Mouse (Mus musculus) embryonic facial prominence, embryonic 10.5 days (tissue): ENCODE measurements around the gene Xpo5. TPM values are rescaled to one million over a fixed set of nuclear protein-coding genes. Genes with fewer than 3 reads are reported as not detected.

Source experiments
- DNase-seq: peaks from one replicate; pipeline ENCODE4 v3.0.0-alpha.2; 2017; ENCODE audit warnings: low spot score
- H3K27ac ChIP-seq: fragments of 300-500 bp; sonication (generic); replicated peaks from 2 replicates; pipeline ENCODE4 v1.5.1; 2016; ENCODE audit warnings: mild to moderate bottlenecking
- H3K27me3 ChIP-seq: fragments of 300-500 bp; sonication (generic); replicated peaks from 2 replicates; pipeline ENCODE4 v1.6.1; 2016; ENCODE audit warnings: low read depth, mild to moderate bottlenecking; ENCODE audit not compliant: poor library complexity, severe bottlenecking
- H3K36me3 ChIP-seq: fragments of 300-500 bp; sonication (generic); replicated peaks from 2 replicates; pipeline ENCODE4 v1.6.1; 2016; ENCODE audit warnings: mild to moderate bottlenecking, moderate library complexity
- H3K4me1 ChIP-seq: fragments of 300-500 bp; sonication (generic); 2 replicates; pipeline ENCODE4 v1.6.1; 2016
- H3K4me3 ChIP-seq: fragments of 300-500 bp; sonication (generic); 2 replicates; pipeline ENCODE4 v1.5.1; 2016; ENCODE audit warnings: mild to moderate bottlenecking, moderate library complexity
- H3K9me3 ChIP-seq: fragments of 300-500 bp; sonication (generic); 2 replicates; pipeline ENCODE4 v1.6.1; 2016; ENCODE audit warnings: mild to moderate bottlenecking
- WGBS: fragments of 180-500 bp; shearing (Covaris S2); methylation state at CpG from one replicate; pipeline ENCODE4 v1.1.7; 2016; 5-methylcytosine and 5-hydroxymethylcytosine counted together
- polyA plus RNA-seq: library from polyadenylated mRNA; unstranded; fragments of >200 nt; fragmentation: Nextera tagmentation; extraction: Ambion mirVana; gene quantifications from 2 replicates; pipeline ENCODE4 v1.2.1, GENCODE M21; 2016

Gene Xpo5
- polyA plus RNA-seq, 1 experiment from 2014 or later, result 72.7 TPM

DNA sequence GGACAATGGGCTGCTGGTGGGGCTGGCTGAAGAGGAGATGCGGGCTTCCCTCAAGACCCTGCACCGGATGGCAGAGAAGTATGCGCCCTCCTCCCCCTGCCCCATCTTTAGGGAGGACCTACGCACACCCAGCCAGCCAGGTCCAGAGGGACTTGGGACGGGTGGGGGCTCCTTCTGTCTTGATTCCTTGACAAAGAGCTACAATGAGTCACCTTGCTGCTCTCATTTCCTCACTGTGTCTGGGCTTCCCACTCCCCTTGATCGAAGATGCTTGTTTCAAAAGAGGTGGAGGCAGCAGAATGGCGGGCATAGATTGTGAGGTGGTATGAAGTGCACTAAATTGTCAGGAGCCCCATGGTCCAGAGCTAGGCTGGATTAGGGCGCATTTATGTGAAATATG lies 38.3 kb upstream of the Xpo5 start:
- DNase-seq, result no peak
- Histone ChIP-seq H3K36me3 (peaks cover 68% of the 10 kb centered on the region), H3K27ac (no peak overlapping the region)

DNA sequence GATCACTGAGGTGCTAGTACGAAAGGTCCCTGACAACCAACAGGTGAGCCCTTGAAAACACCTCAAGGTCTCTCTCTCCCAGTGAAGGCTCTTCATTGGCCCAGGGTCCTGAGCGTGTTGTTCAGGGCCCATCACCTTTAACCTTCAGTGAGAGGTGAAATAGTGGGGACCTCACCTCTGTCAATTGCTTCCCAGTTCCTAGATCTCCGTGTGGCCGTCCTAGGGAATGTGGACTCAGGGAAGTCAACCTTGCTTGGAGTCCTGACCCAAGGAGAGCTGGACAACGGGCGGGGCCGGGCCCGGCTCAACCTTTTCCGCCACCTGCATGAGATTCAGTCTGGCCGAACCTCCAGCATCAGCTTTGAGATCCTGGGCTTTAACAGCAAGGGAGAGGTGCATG lies 37.8 kb upstream of the Xpo5 start:
- no peaks in the 10 kb centered on the region for H3K27me3 ChIP-seq
- no peak for DNase-seq
- 97% methylated on average over 10 of the region's 10 CpGs for WGBS
- H3K36me3 ChIP-seq, result peaks cover 73% of the 10 kb centered on the region
- H3K4me1 ChIP-seq, result peaks cover 25% of the 10 kb centered on the region
- no peak overlapping the region for H3K4me3 ChIP-seq
- no peaks in the 10 kb centered on the region for H3K9me3 ChIP-seq
- H3K27ac ChIP-seq, result no peak overlapping the region

More for the DNA sequence above, 38.3 kb upstream of the Xpo5 start:
- Histone ChIP-seq H3K9me3 (no peaks in the 10 kb centered on the region), H3K4me3 (no peak overlapping the region), H3K4me1 (peaks cover 30% of the 10 kb centered on the region), H3K27me3 (no peaks in the 10 kb centered on the region)
- 91% methylated on average over 8 of the region's 8 CpGs for WGBS

- Histone ChIP-seq H3K9me3 (no peaks in the 10 kb centered on the region), H3K36me3 (peaks cover 79% of the 10 kb centered on the region), H3K27ac (no peak overlapping the region), H3K4me1 (peaks cover 19% of the 10 kb centered on the region), H3K4me3 (no peak overlapping the region), H3K27me3 (no peaks in the 10 kb centered on the region)
- 89% methylated on average over 12 of the region's 12 CpGs for WGBS
- DNase-seq, result no peak
Observed at GRCm38 (mm10) chr17:46165460-46165859, 37.1 kb upstream of the Xpo5 start.

DNA sequence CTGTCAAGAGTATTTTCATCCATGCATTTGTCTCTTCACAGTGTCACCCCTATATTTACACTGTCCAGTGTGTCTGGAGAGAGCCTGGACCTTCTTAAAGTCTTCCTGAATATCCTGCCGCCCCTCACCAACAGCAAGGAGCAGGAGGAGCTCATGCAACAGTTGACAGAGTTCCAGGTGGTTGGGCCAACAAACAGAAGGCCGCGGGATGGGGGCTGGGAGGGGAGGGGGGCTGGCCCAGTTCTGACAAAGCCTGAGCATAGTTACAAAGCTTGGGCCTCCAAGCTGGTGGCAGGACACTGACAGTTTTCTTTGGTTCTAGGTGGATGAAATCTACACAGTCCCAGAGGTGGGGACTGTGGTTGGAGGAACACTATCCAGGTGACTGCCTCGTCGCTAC lies 36.3 kb upstream of the Xpo5 start:
- Histone ChIP-seq H3K27ac (no peak overlapping the region), H3K27me3 (no peaks in the 10 kb centered on the region), H3K9me3 (no peaks in the 10 kb centered on the region), H3K36me3 (peaks cover 88% of the 10 kb centered on the region), H3K4me3 (no peak overlapping the region), H3K4me1 (peaks cover 18% of the 10 kb centered on the region)
- WGBS, result 89% methylated on average over 5 of the region's 5 CpGs
- no peak for DNase-seq

GRCm38 (mm10) chr17:46167014-46167413 lies 35.6 kb upstream of the Xpo5 start:
- no peaks in the 10 kb centered on the region for H3K27me3 ChIP-seq
- H3K27ac ChIP-seq, result no peak overlapping the region
- DNase-seq, result peak; percentile 29
- peaks cover 10% of the 10 kb centered on the region for H3K4me1 ChIP-seq
- H3K4me3 ChIP-seq, result no peak overlapping the region
- WGBS, result 89% methylated on average over 11 of the region's 11 CpGs
- H3K9me3 ChIP-seq, result no peaks in the 10 kb centered on the region
- peaks cover 94% of the 10 kb centered on the region for H3K36me3 ChIP-seq

DNA sequence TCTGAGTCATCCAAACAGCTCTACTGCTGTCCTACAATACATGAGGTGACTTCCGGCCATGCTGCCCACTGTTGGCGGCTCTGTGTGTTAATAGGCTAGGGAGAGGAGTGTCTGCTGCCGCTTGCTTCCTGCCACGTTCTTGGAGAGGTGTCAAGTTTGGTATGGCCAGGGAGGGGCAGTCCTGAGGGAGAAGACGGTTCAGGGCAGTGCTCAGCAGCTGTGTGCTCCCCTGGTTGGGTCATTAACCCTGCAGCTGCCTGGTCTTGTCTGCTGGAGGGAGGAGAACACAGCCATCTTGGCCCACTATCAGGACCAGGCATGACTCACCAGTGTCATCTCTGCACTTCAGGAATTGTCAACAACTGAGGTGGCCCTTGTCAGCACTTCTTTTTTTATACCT lies 34.3 kb upstream of the Xpo5 start:
- 58% methylated on average over 5 of the region's 5 CpGs for WGBS
- DNase-seq, result no peak
- no peaks in the 10 kb centered on the region for H3K27me3 ChIP-seq
- H3K4me1 ChIP-seq, result no peaks in the 10 kb centered on the region
- H3K4me3 ChIP-seq, result no peak overlapping the region
- peaks cover 99% of the 10 kb centered on the region for H3K36me3 ChIP-seq
- H3K27ac ChIP-seq, result no peak overlapping the region
- no peaks in the 10 kb centered on the region for H3K9me3 ChIP-seq

DNA sequence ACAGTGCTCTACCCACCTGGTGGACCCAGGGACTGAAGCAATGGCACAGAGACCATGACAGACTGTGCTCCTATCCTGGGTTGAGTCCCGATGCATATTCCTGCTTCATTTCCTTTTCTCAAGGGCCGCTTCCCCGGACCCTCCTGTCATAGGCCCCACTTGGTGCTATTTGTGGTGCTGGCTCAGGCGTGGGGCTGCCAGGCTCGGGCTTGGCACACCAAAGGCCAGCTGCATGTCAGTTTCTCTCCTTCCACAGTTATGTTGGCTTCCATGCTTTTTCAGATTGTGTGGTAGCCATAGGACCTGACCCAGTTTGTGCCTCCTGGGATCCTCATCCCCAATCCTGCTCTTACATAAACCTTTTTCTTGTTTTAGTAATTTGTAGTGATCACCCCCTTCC lies 33.8 kb upstream of the Xpo5 start:
- 96% methylated on average over 5 of the region's 5 CpGs for WGBS
- H3K27me3 ChIP-seq, result no peaks in the 10 kb centered on the region
- H3K4me3 ChIP-seq, result no peak overlapping the region
- peaks cover 96% of the 10 kb centered on the region for H3K36me3 ChIP-seq
- no peak overlapping the region for H3K27ac ChIP-seq
- no peak for DNase-seq
- H3K9me3 ChIP-seq, result no peaks in the 10 kb centered on the region
- H3K4me1 ChIP-seq, result no peaks in the 10 kb centered on the region

DNA sequence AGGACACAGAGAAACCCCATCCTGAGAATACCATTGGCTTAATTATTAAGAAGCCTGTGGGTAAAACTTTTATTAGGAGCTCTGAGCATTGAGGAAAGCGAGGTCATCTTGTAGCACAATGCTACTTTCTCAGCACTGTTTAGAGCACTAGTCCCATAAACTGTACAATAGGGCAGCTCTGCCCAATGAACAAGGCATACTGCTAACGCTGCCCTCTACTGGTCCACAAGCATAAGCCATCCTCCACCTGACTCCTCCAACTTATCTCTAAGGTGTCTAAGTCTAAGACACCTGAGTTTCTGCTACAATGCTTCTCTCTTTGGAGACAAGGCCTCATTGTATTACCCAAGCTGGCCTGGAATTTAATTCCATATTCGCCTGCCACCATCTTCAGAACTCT lies 32.0 kb upstream of the Xpo5 start:
- Histone ChIP-seq H3K27ac (no peak overlapping the region), H3K9me3 (no peaks in the 10 kb centered on the region), H3K4me3 (no peak overlapping the region), H3K27me3 (no peaks in the 10 kb centered on the region), H3K4me1 (no peaks in the 10 kb centered on the region), H3K36me3 (peaks cover 89% of the 10 kb centered on the region)
- DNase-seq, result no peak
- WGBS, result 77% methylated on average over 3 of the region's 3 CpGs

DNA sequence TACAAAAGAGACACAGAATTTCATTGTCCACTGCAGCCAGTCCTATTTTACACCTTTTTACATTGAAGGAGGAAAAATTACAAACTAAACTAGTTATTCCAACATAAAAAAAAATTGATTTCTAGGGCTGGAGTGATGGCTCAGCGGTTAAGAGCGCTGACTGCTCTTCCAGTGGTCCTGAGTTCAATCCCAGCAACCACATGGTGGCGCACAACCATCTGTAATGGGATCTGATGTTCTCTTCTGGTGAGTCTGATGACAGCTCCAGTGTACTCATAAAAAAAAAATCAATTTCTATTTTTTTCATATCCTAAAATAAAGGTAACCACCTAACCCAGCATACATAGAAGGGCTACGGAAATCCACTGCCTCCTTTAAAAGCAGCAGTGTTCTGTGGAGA lies 20.3 kb upstream of the Xpo5 start:
- Histone ChIP-seq H3K9me3 (no peaks in the 10 kb centered on the region), H3K4me1 (no peaks in the 10 kb centered on the region), H3K4me3 (no peak overlapping the region), H3K27ac (no peak overlapping the region), H3K27me3 (no peaks in the 10 kb centered on the region), H3K36me3 (peaks cover 99% of the 10 kb centered on the region)
- 82% methylated on average over 4 of the region's 4 CpGs for WGBS
- no peak for DNase-seq

DNA sequence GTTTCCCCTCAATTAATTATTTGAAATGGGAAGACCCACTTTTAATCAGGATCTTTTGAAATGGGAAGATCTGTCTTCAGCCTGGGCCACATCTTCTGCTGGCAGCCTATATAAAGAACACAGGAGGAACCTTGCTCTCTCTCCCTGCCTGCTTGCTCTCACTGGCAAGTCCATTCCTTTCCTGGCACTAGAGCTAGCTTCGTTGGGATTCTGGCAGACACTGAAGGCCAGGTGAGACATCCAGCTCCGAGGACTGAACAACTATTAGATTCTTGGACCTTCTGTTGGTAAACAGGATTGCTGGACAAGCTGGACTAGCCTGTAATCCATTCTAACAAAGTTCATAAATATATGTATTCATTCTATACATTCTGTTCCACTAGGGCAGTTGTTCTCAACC lies 13.8 kb upstream of the Xpo5 start:
- Histone ChIP-seq H3K27me3 (no peaks in the 10 kb centered on the region), H3K4me3 (no peak overlapping the region), H3K4me1 (no peaks in the 10 kb centered on the region), H3K9me3 (no peaks in the 10 kb centered on the region), H3K27ac (no peak overlapping the region), H3K36me3 (peaks cover 95% of the 10 kb centered on the region)
- 96% methylated on average over 2 of the region's 2 CpGs for WGBS
- no peak for DNase-seq

GRCm38 (mm10) chr17:46201151-46201550 lies 1.4 kb upstream of the Xpo5 start:
- no peaks in the 10 kb centered on the region for H3K27me3 ChIP-seq
- peaks cover 62% of the 10 kb centered on the region for H3K36me3 ChIP-seq
- peaks cover 28% of the 10 kb centered on the region for H3K4me1 ChIP-seq
- H3K27ac ChIP-seq, result no peak overlapping the region
- WGBS, result 77% methylated on average over 6 of the region's 6 CpGs
- H3K9me3 ChIP-seq, result no peaks in the 10 kb centered on the region
- peak overlapping the region; percentile 87 for H3K4me3 ChIP-seq
- no peak for DNase-seq

DNA sequence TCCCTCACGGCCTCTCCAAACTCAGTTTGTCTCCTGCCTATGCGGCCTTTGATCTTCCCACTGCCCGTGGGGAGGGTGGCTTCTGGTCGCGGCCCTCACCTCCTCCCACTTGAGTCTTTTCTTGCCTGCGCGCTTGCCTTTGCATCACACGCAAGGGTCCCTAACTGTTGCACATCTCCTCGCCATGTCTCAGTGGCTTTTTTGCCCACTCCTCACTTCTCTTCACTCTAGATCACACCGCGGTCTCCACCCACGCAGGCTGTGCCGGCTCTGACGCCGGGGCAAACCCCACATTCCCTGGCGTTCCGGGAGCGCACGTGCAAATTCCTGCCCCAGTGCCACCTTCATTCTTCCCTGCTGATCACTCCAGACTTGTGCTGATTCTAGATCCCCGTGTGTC lies 496 bp downstream of the Xpo5 start:
- no peak for DNase-seq
- peaks cover 28% of the 10 kb centered on the region for H3K4me1 ChIP-seq
- H3K9me3 ChIP-seq, result no peaks in the 10 kb centered on the region
- no peaks in the 10 kb centered on the region for H3K27me3 ChIP-seq
- peak overlapping the region; percentile 93 for H3K27ac ChIP-seq
- H3K4me3 ChIP-seq, result peak overlapping the region; percentile 87
- H3K36me3 ChIP-seq, result peaks cover 62% of the 10 kb centered on the region
- WGBS, result under 1% methylated on average over 20 of the region's 20 CpGs

GRCm38 (mm10) chr17:46206676-46207075 lies 4.1 kb downstream of the Xpo5 start:
- peaks cover 76% of the 10 kb centered on the region for H3K36me3 ChIP-seq
- no peaks in the 10 kb centered on the region for H3K27me3 ChIP-seq
- DNase-seq, result no peak
- no peaks in the 10 kb centered on the region for H3K9me3 ChIP-seq
- H3K27ac ChIP-seq, result no peak overlapping the region
- no peak overlapping the region for H3K4me3 ChIP-seq
- H3K4me1 ChIP-seq, result peaks cover 17% of the 10 kb centered on the region

DNA sequence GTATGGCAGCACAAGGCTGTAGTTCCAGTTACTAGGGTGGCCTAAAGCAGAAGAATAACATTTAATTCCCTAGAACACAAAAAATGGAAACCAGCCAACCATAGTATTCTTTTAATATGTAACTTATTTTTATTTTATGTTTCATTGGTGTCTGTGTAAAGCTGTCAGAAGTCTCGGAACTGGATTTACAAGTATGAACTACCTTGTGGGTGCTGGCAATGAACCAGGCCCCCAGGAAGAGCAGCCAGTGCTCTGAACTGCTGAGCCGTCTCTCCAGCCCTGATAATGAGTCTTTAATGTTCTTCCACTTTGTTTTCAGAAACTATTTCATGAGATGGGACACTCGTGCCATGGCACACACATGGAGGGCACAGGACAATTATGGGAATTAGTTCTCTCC lies 8.0 kb downstream of the Xpo5 start:
- Histone ChIP-seq H3K9me3 (no peaks in the 10 kb centered on the region), H3K27me3 (no peaks in the 10 kb centered on the region), H3K4me3 (no peak overlapping the region), H3K36me3 (peaks cover 100% of the 10 kb centered on the region), H3K4me1 (no peaks in the 10 kb centered on the region), H3K27ac (no peak overlapping the region)
- DNase-seq, result no peak
- 94% methylated on average over 3 of the region's 3 CpGs for WGBS
